Mouse (Mus musculus): Measurements from ENCODE around the gene Slc16a9. TPM values are rescaled to one million over a fixed set of nuclear protein-coding genes. Genes with fewer than 3 reads are reported as not detected.

The Slc16a9 gene
- polyA plus RNA-seq (2014; fragmentation: Nextera tagmentation; extraction: Ambion mirVana): 6.3 and 6.9 TPM in 2 replicates

GRCm38 (mm10) chr10:70244921-70245558 is at the start of gene Slc16a9:
TSS of gene Slc16a9 (plus strand) at chr10:70245100.
- Histone ChIP-seq H3K4me2 (peak within 1 kb of the TSS; percentile 94), H3K9ac (peak within 1 kb of the TSS; percentile 68), H3K27me3 (ENCODE audit: insufficient read depth, low read length) (peaks cover 6% of the 10 kb centered on the region; the same call in 1 of the 2 replicates), H3K4me1 (ENCODE audit: insufficient read depth) (no peaks in the 10 kb centered on the region), H3K36me3 (ENCODE audit: insufficient read depth) (no peaks in the 10 kb centered on the region), H3K9me3 (ENCODE audit: low read depth, low read length) (no peaks in the 10 kb centered on the region), H3K27ac (ENCODE audit: low read depth) (peak within 1 kb of the TSS; percentile 60; the same call in 1 of the 2 replicates), H3K4me3 (ENCODE audit: low read depth, low read length) (peak within 1 kb of the TSS; percentile 61)
- peak; percentile 90 for DNase-seq
- WGBS: under 1% methylated on average over 53 of the region's 54 CpGs
- TF ChIP-seq CTCF (IDR thresholded peaks at IDR 0.05; ENCODE audit: low read depth): peak; percentile 65
- peak; percentile 96 for ATAC-seq (ENCODE audit: insufficient read depth)

DNA sequence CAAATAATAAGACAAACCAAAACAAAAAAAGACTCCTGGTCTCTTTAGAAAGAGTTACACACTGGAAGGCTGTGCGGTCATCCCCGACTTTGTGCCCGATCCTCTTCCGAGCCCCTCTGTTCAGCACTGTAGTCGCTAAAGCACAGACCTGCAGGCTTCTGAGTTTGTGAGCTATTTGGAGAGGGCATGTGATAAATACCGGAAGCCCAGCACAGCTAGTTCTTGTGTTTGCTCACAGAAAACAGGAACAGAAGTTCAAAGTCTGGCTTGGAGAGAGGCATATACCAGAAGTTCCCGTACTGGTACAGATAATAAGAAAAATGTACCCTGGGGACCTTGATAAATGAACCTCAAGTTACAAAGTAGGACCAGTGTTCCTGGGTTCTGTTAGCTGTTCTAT is 49.6 kb upstream of the Slc16a9 start:
- Histone ChIP-seq H3K4me3 (ENCODE audit: low read depth, low read length) (no peak overlapping the region), H3K27ac (ENCODE audit: low read depth) (no peak overlapping the region), H3K27me3 (ENCODE audit: insufficient read depth, low read length) (no peaks in the 10 kb centered on the region), H3K9me3 (ENCODE audit: low read depth, low read length) (no peaks in the 10 kb centered on the region), H3K4me1 (ENCODE audit: insufficient read depth) (no peaks in the 10 kb centered on the region), H3K9ac (no peak overlapping the region), H3K36me3 (ENCODE audit: insufficient read depth) (peaks cover 29% of the 10 kb centered on the region), H3K4me2 (no peak overlapping the region)
- TF ChIP-seq CTCF (IDR thresholded peaks at IDR 0.05; ENCODE audit: low read depth): no peak
- DNase-seq: no peak
- WGBS: 73% methylated on average over 7 of the region's 7 CpGs
- ATAC-seq (ENCODE audit: insufficient read depth): no peak

DNA sequence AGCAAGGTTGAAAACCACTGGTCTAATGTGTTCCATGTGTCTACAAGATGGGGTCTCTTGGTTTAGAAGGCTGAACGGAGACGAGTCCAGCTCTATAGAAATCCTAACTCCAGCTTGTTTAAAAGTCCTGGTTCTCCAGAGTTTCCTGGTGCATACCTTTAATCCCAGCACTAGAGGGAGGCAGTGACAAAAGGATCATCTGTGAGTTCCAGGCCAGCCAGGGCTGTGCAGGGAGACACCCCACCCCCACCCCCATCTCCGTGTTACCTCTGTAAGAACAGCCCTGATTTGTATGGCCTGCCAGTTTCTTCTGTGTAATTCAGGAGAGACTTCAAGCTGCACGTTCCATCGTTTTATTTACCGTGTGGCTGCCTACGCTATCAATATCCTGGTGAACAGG is 49.1 kb upstream of the Slc16a9 start:
- Histone ChIP-seq H3K36me3 (ENCODE audit: insufficient read depth) (peaks cover 25% of the 10 kb centered on the region), H3K9me3 (ENCODE audit: low read depth, low read length) (no peaks in the 10 kb centered on the region), H3K4me1 (ENCODE audit: insufficient read depth) (no peaks in the 10 kb centered on the region), H3K4me3 (ENCODE audit: low read depth, low read length) (no peak overlapping the region), H3K27me3 (ENCODE audit: insufficient read depth, low read length) (no peaks in the 10 kb centered on the region), H3K27ac (ENCODE audit: low read depth) (no peak overlapping the region), H3K9ac (no peak overlapping the region), H3K4me2 (no peak overlapping the region)
- TF ChIP-seq CTCF (IDR thresholded peaks at IDR 0.05; ENCODE audit: low read depth): peak; percentile 61
- peak; percentile 58; the same call in 1 of the 2 replicates for ATAC-seq (ENCODE audit: insufficient read depth)
- DNase-seq: peak; percentile 77
- WGBS: 46% methylated on average over 7 of the region's 7 CpGs

DNA sequence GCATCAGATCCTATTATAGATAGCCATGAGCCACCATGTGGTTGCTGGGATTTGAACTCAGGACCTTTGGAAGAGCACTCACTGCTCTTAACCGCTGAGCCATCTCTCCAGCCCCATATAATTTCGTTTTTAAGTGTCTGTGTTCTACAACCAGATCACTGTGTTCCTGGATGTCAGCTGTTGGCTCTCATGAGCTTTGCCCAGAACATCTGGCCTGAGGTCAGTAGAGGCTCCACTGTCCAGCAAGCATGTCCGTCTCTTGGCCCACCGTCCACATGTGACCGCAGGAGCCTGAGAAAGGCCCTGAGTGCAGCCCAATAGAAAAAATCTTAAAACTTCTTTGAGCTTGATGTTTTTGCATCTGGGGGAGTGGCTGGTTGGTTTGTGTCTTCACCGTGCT is 48.2 kb upstream of the Slc16a9 start:
- no peaks in the 10 kb centered on the region for H3K27me3 ChIP-seq (ENCODE audit: insufficient read depth, low read length)
- H3K4me2 ChIP-seq: no peak overlapping the region
- H3K9me3 ChIP-seq (ENCODE audit: low read depth, low read length): no peaks in the 10 kb centered on the region
- 82% methylated on average over 6 of the region's 6 CpGs for WGBS
- no peaks in the 10 kb centered on the region for H3K4me1 ChIP-seq (ENCODE audit: insufficient read depth)
- H3K36me3 ChIP-seq (ENCODE audit: insufficient read depth): peaks cover 16% of the 10 kb centered on the region
- no peak overlapping the region for H3K9ac ChIP-seq
- TF ChIP-seq CTCF (IDR thresholded peaks at IDR 0.05; ENCODE audit: low read depth): no peak
- no peak for ATAC-seq (ENCODE audit: insufficient read depth)
- H3K27ac ChIP-seq (ENCODE audit: low read depth): no peak overlapping the region
- DNase-seq: no peak
- no peak overlapping the region for H3K4me3 ChIP-seq (ENCODE audit: low read depth, low read length)

DNA sequence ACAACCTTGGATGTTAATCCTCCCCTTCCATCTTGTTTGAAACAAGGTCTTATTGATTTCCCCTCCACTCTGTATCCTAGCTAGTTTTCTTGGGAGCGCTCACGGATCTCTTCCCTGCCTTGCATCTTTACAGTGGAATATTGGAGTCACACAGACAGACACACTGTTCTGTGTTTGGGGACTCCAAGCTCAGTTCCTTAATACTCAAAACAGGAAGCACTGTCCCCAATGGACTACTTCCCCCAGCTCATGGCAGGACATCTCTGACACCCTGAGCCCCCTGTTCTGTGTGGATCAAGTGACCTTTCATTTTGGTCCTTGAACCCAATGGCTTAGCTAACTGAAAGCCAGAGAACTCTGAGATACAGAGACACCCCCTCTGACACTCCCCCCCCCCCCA is 47.3 kb upstream of the Slc16a9 start:
- DNase-seq (no peak), ATAC-seq (ENCODE audit: insufficient read depth) (no peak)
- TF ChIP-seq CTCF (IDR thresholded peaks at IDR 0.05; ENCODE audit: low read depth): no peak
- H3K4me2 ChIP-seq: no peak overlapping the region
- no peaks in the 10 kb centered on the region for H3K4me1 ChIP-seq (ENCODE audit: insufficient read depth)
- H3K9me3 ChIP-seq (ENCODE audit: low read depth, low read length): no peaks in the 10 kb centered on the region
- no peaks in the 10 kb centered on the region for H3K27me3 ChIP-seq (ENCODE audit: insufficient read depth, low read length)
- 91% methylated on average over 2 of the region's 2 CpGs for WGBS
- peaks cover 12% of the 10 kb centered on the region; the same call in 1 of the 2 replicates for H3K36me3 ChIP-seq (ENCODE audit: insufficient read depth)
- no peak overlapping the region for H3K4me3 ChIP-seq (ENCODE audit: low read depth, low read length)
- no peak overlapping the region for H3K9ac ChIP-seq
- no peak overlapping the region for H3K27ac ChIP-seq (ENCODE audit: low read depth)

DNA sequence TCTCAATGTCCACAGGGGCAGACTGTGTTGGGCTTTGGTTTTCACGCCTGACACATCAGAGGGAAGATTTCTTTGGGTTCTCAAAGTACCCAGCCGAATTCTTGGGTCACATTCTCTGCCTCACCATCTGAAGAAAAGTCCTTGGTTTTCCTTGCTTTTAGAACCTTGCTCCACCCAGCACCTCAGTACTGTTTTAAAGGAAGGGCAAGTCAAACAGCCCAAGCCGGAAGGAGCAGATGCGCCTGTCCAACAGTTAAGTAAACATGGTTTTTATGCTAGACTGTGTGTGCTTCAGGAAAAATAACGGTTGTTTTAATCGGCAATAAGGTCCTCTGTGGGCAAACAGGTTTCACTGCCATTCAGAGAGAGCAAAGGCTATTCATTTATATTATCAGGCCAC is 46.9 kb upstream of the Slc16a9 start:
- DNase-seq (no peak), ATAC-seq (ENCODE audit: insufficient read depth) (no peak)
- H3K4me3 ChIP-seq (ENCODE audit: low read depth, low read length): no peak overlapping the region
- no peaks in the 10 kb centered on the region for H3K4me1 ChIP-seq (ENCODE audit: insufficient read depth)
- H3K36me3 ChIP-seq (ENCODE audit: insufficient read depth): 0 out of 2 replicates have a peak, but pooled peaks cover 9% of the 10 kb centered on the region
- no peak for TF ChIP-seq CTCF (IDR thresholded peaks at IDR 0.05; ENCODE audit: low read depth)
- H3K27me3 ChIP-seq (ENCODE audit: insufficient read depth, low read length): no peaks in the 10 kb centered on the region
- 44% methylated on average over 6 of the region's 6 CpGs for WGBS
- H3K4me2 ChIP-seq: no peak overlapping the region
- no peaks in the 10 kb centered on the region for H3K9me3 ChIP-seq (ENCODE audit: low read depth, low read length)
- H3K27ac ChIP-seq (ENCODE audit: low read depth): no peak overlapping the region
- no peak overlapping the region for H3K9ac ChIP-seq

- Histone ChIP-seq H3K9ac (no peak overlapping the region), H3K36me3 (ENCODE audit: insufficient read depth) (0 out of 2 replicates have a peak, but pooled peaks cover 1% of the 10 kb centered on the region), H3K4me3 (ENCODE audit: low read depth, low read length) (no peak overlapping the region), H3K27ac (ENCODE audit: low read depth) (no peak overlapping the region), H3K4me1 (ENCODE audit: insufficient read depth) (no peaks in the 10 kb centered on the region), H3K4me2 (no peak overlapping the region), H3K9me3 (ENCODE audit: low read depth, low read length) (no peaks in the 10 kb centered on the region), H3K27me3 (ENCODE audit: insufficient read depth, low read length) (no peaks in the 10 kb centered on the region)
- ATAC-seq (ENCODE audit: insufficient read depth): no peak
- WGBS: 91% methylated on average over 7 of the region's 7 CpGs
- DNase-seq: no peak
- no peak for TF ChIP-seq CTCF (IDR thresholded peaks at IDR 0.05; ENCODE audit: low read depth)
Observed at GRCm38 (mm10) chr10:70198951-70199463, 45.9 kb upstream of the Slc16a9 start.
